Mouse (Mus musculus): Measurements from ENCODE around the gene Pld3. TPM values are rescaled to one million over a fixed set of nuclear protein-coding genes. Genes with fewer than 3 reads are reported as not detected.

Gene Pld3
- 471 and 602 TPM in 2 replicates for polyA plus RNA-seq (2021; fragmentation: Nextera tagmentation)
- long read RNA-seq, experiment 1, transcript Pld3-201 (14 exons, 2,282 nt), result major isoform, 24 of 505 reads
- long read RNA-seq, experiment 1, partial matches to known transcripts, result 445 of 505 reads
- long read RNA-seq, experiment 1, other reads (novel, unspliced or antisense), result 36 of 505 reads
- long read RNA-seq, experiment 2, transcript Pld3-201 (14 exons, 2,282 nt), result major isoform, 148 of 2,107 reads
- long read RNA-seq, experiment 2, partial matches to known transcripts, result 1,840 of 2,107 reads
- long read RNA-seq, experiment 2, other reads (novel, unspliced or antisense), result 119 of 2,107 reads

GRCm38 (mm10) chr7:27552931-27553513 lies at the start of gene Pld3, which contains the start of gene 2310022A10Rik:
Gene Pld3 (minus strand): TSS chr7:27553218.
Gene 2310022A10Rik (plus strand): TSS chr7:27553233.

GRCm38 (mm10) chr7:27591266-27592216 lies 38.5 kb upstream of the Pld3 start, which contains the start of gene Akt2:
Gene Akt2 (plus strand): TSS chr7:27591552.

GRCm38 (mm10) chr7:27522967-27523366 lies 30.1 kb downstream of the Pld3 start, which contains the start of gene Hipk4:
Gene Hipk4 (plus strand): TSS chr7:27523267.

GRCm38 (mm10) chr7:27499036-27499435 lies 54.0 kb downstream of the Pld3 start, which contains the start of gene Prx:
Gene Prx (plus strand): TSS chr7:27499324.

GRCm38 (mm10) chr7:27486770-27487697 lies 66.0 kb downstream of the Pld3 start, which contains the start of gene Sertad1:
Gene Sertad1 (plus strand): TSS chr7:27486910.

Other genes with a start within 250 kb of the Pld3 start
- 13.3 and 18.2 TPM in 2 replicates for gene Ltbp4, start 215.5 kb downstream of the Pld3 start, polyA plus RNA-seq (2021; fragmentation: Nextera tagmentation)
- gene Shkbp1, start 197.2 kb downstream of the Pld3 start, polyA plus RNA-seq (2021; fragmentation: Nextera tagmentation), result 2.9 and 3.8 TPM in 2 replicates
- gene Gm20479, start 195.8 kb downstream of the Pld3 start, polyA plus RNA-seq (2021; fragmentation: Nextera tagmentation), result not detected in 2 replicates
- gene Sptbn4, start 105.5 kb downstream of the Pld3 start, polyA plus RNA-seq (2021; fragmentation: Nextera tagmentation), result 2.6 and 2.7 TPM in 2 replicates
- 41.8 and 47.3 TPM in 2 replicates for gene Blvrb, start 105.2 kb downstream of the Pld3 start, polyA plus RNA-seq (2021; fragmentation: Nextera tagmentation)
- gene Sertad3, start 79.5 kb downstream of the Pld3 start, polyA plus RNA-seq (2021; fragmentation: Nextera tagmentation), result 3.2 and 4.1 TPM in 2 replicates
- 10.4 and 13.1 TPM in 2 replicates for gene Sertad1, start 66.3 kb downstream of the Pld3 start, polyA plus RNA-seq (2021; fragmentation: Nextera tagmentation)
- 0.05 and 0.15 TPM in 2 replicates for gene Prx, start 53.9 kb downstream of the Pld3 start, polyA plus RNA-seq (2021; fragmentation: Nextera tagmentation)
- 7.2 and 14.8 TPM in 2 replicates for gene Hipk4, start 30.0 kb downstream of the Pld3 start, polyA plus RNA-seq (2021; fragmentation: Nextera tagmentation)
- 13.2 and 14.3 TPM in 2 replicates for gene 2310022A10Rik, start within 50 bp of the Pld3 start, polyA plus RNA-seq (2021; fragmentation: Nextera tagmentation)
- gene Akt2, start 38.3 kb upstream of the Pld3 start, polyA plus RNA-seq (2021; fragmentation: Nextera tagmentation), result 106 and 111 TPM in 2 replicates
- gene Ttc9b, start 100.7 kb upstream of the Pld3 start, polyA plus RNA-seq (2021; fragmentation: Nextera tagmentation), result 37.4 and 60.6 TPM in 2 replicates
- gene Map3k10, start 121.4 kb upstream of the Pld3 start, polyA plus RNA-seq (2021; fragmentation: Nextera tagmentation), result 9.6 and 9.7 TPM in 2 replicates
- 2.6 and 4.0 TPM in 2 replicates for gene Zfp607b, start 136.1 kb upstream of the Pld3 start, polyA plus RNA-seq (2021; fragmentation: Nextera tagmentation)
- 6.1 and 8.2 TPM in 2 replicates for gene Zfp60, start 178.2 kb upstream of the Pld3 start, polyA plus RNA-seq (2021; fragmentation: Nextera tagmentation)